ENCODE assay signal across 8 mouse cellular contexts in genomic region chr7:81934806-81935205, GRCm38 (mm10). TPM values are rescaled to one million over a fixed set of nuclear protein-coding genes. Genes with fewer than 3 reads are reported as not detected.
DNase-seq lines count a peak whose midpoint lies in the region; ATAC-seq and TF ChIP-seq lines count a peak whose summit lies in the region.

No protein-coding gene starts in this region.

- H3K4me3 ChIP-seq in gastrocnemius, adult 2 months: peak overlapping the region; percentile 93
- H3K4me3 ChIP-seq in E14TG2a.4 (replicated peaks; ENCODE audit: low read length): peak overlapping the region; percentile 81
- peak overlapping the region; percentile 98 for H3K4me3 ChIP-seq in forebrain, postnatal 0 days (ENCODE audit: low read depth, low read length)
- peak overlapping the region; percentile 50; the same call in 1 of the 2 replicates for H3K4me3 ChIP-seq in liver, embryonic 16.5 days (ENCODE audit: low read depth, low read length)

- peak; percentile 10 for ATAC-seq in forebrain, postnatal 0 days
- no peak for ATAC-seq in liver, embryonic 16.5 days (ENCODE audit: low read depth)
- ATAC-seq in erythroblast, adult 5-6 weeks (replicated peaks; ENCODE audit: low FRiP score, poor library complexity, severe bottlenecking): no peak

- peaks cover 8% of the 10 kb centered on the region; the same call in 1 of the 2 replicates for H3K4me1 ChIP-seq in E14TG2a.4 (replicated peaks; ENCODE audit: low read depth, low read length)
- peaks cover 21% of the 10 kb centered on the region for H3K4me1 ChIP-seq in forebrain, postnatal 0 days (ENCODE audit: insufficient read depth)
- no peaks in the 10 kb centered on the region; the same call in 1 of the 2 replicates for H3K4me1 ChIP-seq in liver, embryonic 16.5 days (ENCODE audit: control insufficient read depth, low read depth, low read length)

- peak overlapping the region; percentile 61 for H3K4me2 ChIP-seq in forebrain, postnatal 0 days (ENCODE audit: low read depth)
- H3K4me2 ChIP-seq in liver, embryonic 16.5 days (ENCODE audit: low read depth, low read length): 0 out of 2 replicates have a peak overlapping the region, but pooled peaks have one; percentile 58

- peak overlapping the region; percentile 86; the same call in 1 of the 2 replicates for H3K27ac ChIP-seq in gastrocnemius, adult 2 months
- peak overlapping the region; percentile 95 for H3K27ac ChIP-seq in forebrain, postnatal 0 days (ENCODE audit: low read depth, low read length)
- no peak overlapping the region for H3K27ac ChIP-seq in liver, embryonic 16.5 days (ENCODE audit: low read length)

- peaks cover 2% of the 10 kb centered on the region; the same call in 1 of the 2 replicates for H3K9me3 ChIP-seq in E14TG2a.4 (ENCODE audit: low read length)
- no peaks in the 10 kb centered on the region for H3K9me3 ChIP-seq in forebrain, postnatal 0 days (ENCODE audit: low read length)
- no peaks in the 10 kb centered on the region for H3K9me3 ChIP-seq in liver, embryonic 16.5 days (replicated peaks; ENCODE audit: control insufficient read depth, low read length)

- H3K36me3 ChIP-seq in E14TG2a.4 (ENCODE audit: insufficient read depth, low read length): no peaks in the 10 kb centered on the region
- H3K36me3 ChIP-seq in forebrain, postnatal 0 days (ENCODE audit: insufficient read depth): no peaks in the 10 kb centered on the region
- no peaks in the 10 kb centered on the region for H3K36me3 ChIP-seq in liver, embryonic 16.5 days (ENCODE audit: control insufficient read depth, insufficient read depth)

- peak overlapping the region; percentile 95 for H3K9ac ChIP-seq in forebrain, postnatal 0 days
- no peak overlapping the region for H3K9ac ChIP-seq in liver, embryonic 16.5 days (ENCODE audit: low read depth, low read length)

- peaks cover 58% of the 10 kb centered on the region for H3K27me3 ChIP-seq in E14TG2a.4 (ENCODE audit: insufficient read depth, low read length)
- no peaks in the 10 kb centered on the region for H3K27me3 ChIP-seq in forebrain, postnatal 0 days (ENCODE audit: insufficient read depth, low read length)
- H3K27me3 ChIP-seq in liver, embryonic 16.5 days (ENCODE audit: control insufficient read depth, insufficient read depth, low read depth, low read length): peaks cover 61% of the 10 kb centered on the region

- 2% methylated on average over 5 of the region's 5 CpGs for WGBS in forebrain, postnatal 0 days
- 15% methylated on average over 5 of the region's 5 CpGs for WGBS in liver, embryonic 16.5 days (ENCODE audit: insufficient replicate concordance)

- intact Hi-C loops in gastrocnemius, adult 2 months (cut with DNase I): no loop called here
- intact Hi-C loops in gastrocnemius, postnatal 36 days (cut with DNase I): loop anchor here (5.0 kb wide), 1 partner anchor 58 kb away; no protein-coding TSS in a partner anchor

- DNase-seq in gastrocnemius, adult 2 months: no peak
- DNase-seq in gastrocnemius, postnatal 36 days: no peak
- peak; percentile 58 for DNase-seq in forebrain, postnatal 0 days
- DNase-seq in cerebellum, postnatal 36 days: no peak
- DNase-seq in B cell, adult 2 months: no peak

- no peak for TF ChIP-seq CTCF in gastrocnemius, adult 2 months (IDR thresholded peaks at IDR 0.05)
- no peak for TF ChIP-seq CTCF in E14TG2a.4 (conservative IDR thresholded peaks at IDR 0.05; ENCODE audit: low read length)
- peak; percentile 1; the same call in 1 of the 2 replicates for TF ChIP-seq CTCF in forebrain, postnatal 0 days (IDR thresholded peaks at IDR 0.05; ENCODE audit: low read depth)

RNA-seq across cellular contexts. Expression of gene Hdgfl3, which starts 0.5 kb away (rescaled TPM):
- 1 to 10 TPM; 1.3 to 2.6 TPM for total RNA-seq in gastrocnemius, adult 2 months (2021)
- total RNA-seq in gastrocnemius, postnatal 36 days (2021): 1 to 10 TPM; 1.8 to 2.2 TPM
- 158 and 191 TPM in 2 replicates for total RNA-seq in forebrain, postnatal 0 days (2014; rRNA removed)
- 50.2 and 62.5 TPM in 2 replicates for polyA plus RNA-seq in forebrain, postnatal 0 days (2015; fragmentation: Nextera tagmentation; extraction: Ambion mirVana)
- polyA plus RNA-seq in liver, embryonic 16.5 days (2015; fragmentation: Nextera tagmentation; extraction: Ambion mirVana): 0.29 and 0.39 TPM in 2 replicates
- total RNA-seq in erythroblast, adult 5-6 weeks (2015; ENCODE audit: low replicate concordance): not detected in 2 replicates
- 0.28 TPM in 1 of 2 replicates, not detected in the other for total RNA-seq in erythroblast, adult 5-6 weeks (2017; ENCODE audit: low replicate concordance)

RNA-seq across cellular contexts. Expression of gene Bnc1, which starts 57.3 kb away (rescaled TPM):
- not detected for total RNA-seq in gastrocnemius, adult 2 months (2021)
- not detected for total RNA-seq in gastrocnemius, postnatal 36 days (2021)
- not detected in 2 replicates for total RNA-seq in forebrain, postnatal 0 days (2014; rRNA removed)
- not detected in 2 replicates for polyA plus RNA-seq in forebrain, postnatal 0 days (2015; fragmentation: Nextera tagmentation; extraction: Ambion mirVana)
- polyA plus RNA-seq in liver, embryonic 16.5 days (2015; fragmentation: Nextera tagmentation; extraction: Ambion mirVana): 0.35 and 0.39 TPM in 2 replicates
- not detected in 2 replicates for total RNA-seq in erythroblast, adult 5-6 weeks (2015; ENCODE audit: low replicate concordance)
- total RNA-seq in erythroblast, adult 5-6 weeks (2017; ENCODE audit: low replicate concordance): not detected in 2 replicates

Comparison
In these comparisons a context has a peak if more than half of its experiments do, and no peak if none do; other contexts are left out.
1. RNA of gene Hdgfl3, which starts 0.5 kb away (total RNA-seq): 158 to 191 TPM in forebrain, postnatal 0 days; 1.3 to 2.6 TPM in gastrocnemius, adult 2 months, 1.8 to 2.2 TPM in gastrocnemius, postnatal 36 days and 0.28 TPM in erythroblast, adult 5-6 weeks; every median in the first group is over 10 times any median in the second.
2. Peak in every context shown above with its lines, with median percentiles within 50 percentile points of each other: H3K4me3 ChIP-seq.